Mouse (Mus musculus) embryonic fibroblast, embryonic 13.5 days (primary cell): Measurements from ENCODE around the gene Nek5. TPM values are rescaled to one million over a fixed set of nuclear protein-coding genes. Genes with fewer than 3 reads are reported as not detected.
"Not testable (repeated sequence)": the region's sequence is repeated elsewhere in the genome, so short reads cannot be mapped to it uniquely, and the experiment has no call there.

Experiments
- H3K27ac ChIP-seq: 2 replicates; pipeline ENCODE4 v1.5.1; 2012; ENCODE audit warnings: low read length, control low read depth, inconsistent platforms; ENCODE audit not compliant: insufficient read depth
- H3K4me1 ChIP-seq: 2 replicates; pipeline ENCODE4 v1.6.1; 2011; ENCODE audit warnings: low read length; ENCODE audit not compliant: control insufficient read depth, insufficient read depth
- H3K4me3 ChIP-seq: 2 replicates; pipeline ENCODE4 v1.5.1; 2011; ENCODE audit warnings: mild to moderate bottlenecking, control low read depth, low read length; ENCODE audit not compliant: insufficient read depth
- CTCF ChIP-seq: IDR thresholded peaks from 2 replicates; pipeline ENCODE4 v1.5.1; 2011; ENCODE audit warnings: mild to moderate bottlenecking, control low read depth, low read length, moderate library complexity, borderline replicate concordance; ENCODE audit not compliant: insufficient read depth
- POLR2A ChIP-seq: IDR thresholded peaks from 2 replicates; pipeline ENCODE4 v1.6.1; 2011; ENCODE audit warnings: low read depth, mild to moderate bottlenecking, control low read depth, low read length, moderate library complexity
- polyA plus RNA-seq: library from polyadenylated mRNA; stranded (reverse); fragments of >200 nt; gene quantifications from 2 replicates; pipeline ENCODE4 v1.2.4, GENCODE M21; 2011; ENCODE audit warnings: low read depth; ENCODE audit not compliant: missing spikeins, insufficient read length

Gene Nek5
- polyA plus RNA-seq, 1 experiment, result not detected

DNA sequence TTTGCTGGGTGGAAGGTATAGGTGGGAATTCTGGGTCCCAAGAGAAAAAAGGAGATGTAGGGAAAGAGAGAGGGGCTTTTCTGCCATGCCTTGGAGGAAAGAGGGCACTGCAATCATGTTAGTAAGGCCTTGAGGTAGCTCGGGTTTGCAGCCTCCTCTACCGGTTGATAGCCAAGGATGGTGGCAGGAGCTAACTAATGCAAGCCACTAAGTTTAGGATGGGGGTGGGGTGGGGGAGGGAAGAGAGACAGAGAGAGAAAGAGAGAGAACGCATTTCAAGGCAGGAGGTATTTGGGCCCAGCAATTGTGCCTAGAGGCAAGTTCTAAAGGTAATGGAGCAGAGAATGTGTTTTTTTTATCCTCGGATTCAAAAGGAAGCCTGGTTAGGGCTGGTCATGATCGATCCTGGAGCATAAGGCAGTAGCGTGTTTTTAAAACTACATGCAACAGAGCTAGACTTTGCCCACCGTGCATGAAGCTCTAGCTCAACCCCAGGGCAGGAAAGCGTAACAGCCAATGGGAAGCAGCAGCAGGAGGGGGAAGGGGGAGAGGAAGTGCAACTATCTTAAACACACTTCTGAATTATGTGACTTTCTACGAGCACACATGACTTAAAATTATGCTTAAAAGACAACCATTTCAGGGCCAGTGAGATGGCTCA lies 23.0 kb upstream of the Nek5 start:
- no peak overlapping the region for H3K4me3 ChIP-seq
- no peak for TF ChIP-seq CTCF
- TF ChIP-seq POLR2A, result no peak
- no peak overlapping the region for H3K27ac ChIP-seq
- no peaks in the 10 kb centered on the region for H3K4me1 ChIP-seq

- Histone ChIP-seq H3K4me3 (no peak overlapping the region), H3K4me1 (no peaks in the 10 kb centered on the region), H3K27ac (no peak overlapping the region)
- TF ChIP-seq POLR2A, result no peak
- TF ChIP-seq CTCF, result no peak
Observed at GRCm38 (mm10) chr8:22145831-22146230, 21.0 kb upstream of the Nek5 start.

DNA sequence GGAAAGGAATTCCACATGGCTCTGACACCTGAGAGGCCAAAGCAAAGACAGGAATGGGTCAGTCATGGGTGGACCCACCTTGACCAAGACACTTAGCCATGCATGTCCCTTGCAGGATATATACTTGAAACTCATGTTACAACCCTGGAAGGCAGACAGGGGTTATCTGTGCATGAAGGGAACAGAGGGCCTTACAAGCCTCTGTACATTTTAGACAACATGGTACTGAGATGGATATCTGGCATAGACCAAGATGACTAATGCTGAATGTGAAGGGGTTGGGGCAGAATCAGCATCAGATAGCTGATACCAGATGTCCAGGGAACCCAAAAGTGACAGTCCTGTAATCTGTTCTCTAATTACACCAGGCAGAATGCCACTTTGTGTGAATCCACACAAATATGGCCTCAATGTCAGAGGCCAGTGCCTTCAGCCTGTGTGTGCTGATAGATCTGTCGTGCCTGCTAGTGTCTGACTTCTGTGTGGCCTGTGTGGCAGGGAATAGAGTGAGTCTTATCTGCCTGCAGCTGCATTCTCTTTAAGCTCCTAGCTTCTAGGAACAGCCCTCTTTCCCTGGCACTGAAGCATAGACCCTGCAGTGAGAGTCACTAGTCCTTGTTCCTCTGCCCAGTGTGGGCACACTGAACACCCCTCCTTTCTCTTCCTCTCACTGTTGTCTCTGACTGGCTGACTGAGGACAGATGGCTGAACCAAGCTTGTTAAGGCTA lies 19.1 kb upstream of the Nek5 start:
- Histone ChIP-seq H3K4me1 (no peaks in the 10 kb centered on the region), H3K4me3 (no peak overlapping the region), H3K27ac (no peak overlapping the region)
- TF ChIP-seq POLR2A, result no peak
- no peak for TF ChIP-seq CTCF

GRCm38 (mm10) chr8:22142592-22142991 lies 17.7 kb upstream of the Nek5 start:
- Histone ChIP-seq H3K4me3 (no peak overlapping the region), H3K27ac (no peak overlapping the region), H3K4me1 (no peaks in the 10 kb centered on the region)
- TF ChIP-seq POLR2A, result no peak
- no peak for TF ChIP-seq CTCF

DNA sequence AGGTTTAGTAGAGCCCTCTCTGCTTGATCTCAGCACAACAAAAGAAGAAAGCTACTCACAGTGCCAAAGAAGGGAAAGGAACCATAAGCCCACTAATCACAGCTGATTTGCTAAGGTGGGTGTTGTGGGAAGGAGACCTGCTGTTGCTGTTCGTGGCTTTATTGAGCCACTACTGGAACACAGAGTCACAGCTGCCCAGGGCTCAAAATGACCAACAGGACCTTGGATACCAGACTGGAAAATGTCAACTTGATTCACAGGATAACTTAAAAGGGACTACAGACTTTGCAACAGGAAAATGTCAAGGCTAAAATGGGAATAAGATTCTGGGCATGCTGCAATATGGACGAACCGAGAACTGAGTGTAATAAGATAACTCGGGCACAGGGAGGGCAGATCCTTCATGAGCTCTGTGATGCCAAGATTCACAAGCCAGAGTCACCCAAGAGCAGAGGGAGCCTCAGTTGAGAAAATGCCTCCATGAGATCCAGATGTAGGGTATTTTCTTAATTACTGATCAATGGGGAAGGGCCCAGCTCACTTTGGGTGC lies 17.1 kb upstream of the Nek5 start:
- no peak overlapping the region for H3K4me3 ChIP-seq
- no peaks in the 10 kb centered on the region for H3K4me1 ChIP-seq
- TF ChIP-seq CTCF (no peak), POLR2A (no peak)
- H3K27ac ChIP-seq, result no peak overlapping the region

DNA sequence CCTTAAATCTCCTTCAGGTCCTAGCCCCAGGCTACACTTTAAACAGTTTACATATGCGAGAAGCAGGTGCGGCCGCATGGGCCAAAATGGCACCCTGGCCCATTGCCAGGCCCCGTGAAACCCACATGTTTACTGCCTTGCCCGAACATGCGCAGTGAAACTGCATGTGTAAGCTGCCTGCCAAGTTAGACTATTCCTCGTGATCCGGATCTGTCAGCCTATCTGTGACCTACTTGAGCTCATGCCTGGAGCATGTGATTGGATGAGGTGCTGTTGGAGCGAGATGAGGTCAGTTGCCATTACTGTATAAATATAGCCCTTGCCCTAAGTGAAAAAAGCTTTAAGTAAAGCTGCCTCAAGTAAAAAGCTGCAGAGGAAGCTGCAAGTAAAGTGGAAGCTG lies 11.6 kb upstream of the Nek5 start:
- not testable (repeated sequence) for H3K4me3 ChIP-seq, H3K27ac ChIP-seq, H3K4me1 ChIP-seq

GRCm38 (mm10) chr8:22134750-22135135 lies 9.9 kb upstream of the Nek5 start:
- H3K4me1 ChIP-seq, result no peaks in the 10 kb centered on the region
- H3K27ac ChIP-seq, result no peak overlapping the region
- TF ChIP-seq CTCF (no peak), POLR2A (no peak)
- no peak overlapping the region for H3K4me3 ChIP-seq

DNA sequence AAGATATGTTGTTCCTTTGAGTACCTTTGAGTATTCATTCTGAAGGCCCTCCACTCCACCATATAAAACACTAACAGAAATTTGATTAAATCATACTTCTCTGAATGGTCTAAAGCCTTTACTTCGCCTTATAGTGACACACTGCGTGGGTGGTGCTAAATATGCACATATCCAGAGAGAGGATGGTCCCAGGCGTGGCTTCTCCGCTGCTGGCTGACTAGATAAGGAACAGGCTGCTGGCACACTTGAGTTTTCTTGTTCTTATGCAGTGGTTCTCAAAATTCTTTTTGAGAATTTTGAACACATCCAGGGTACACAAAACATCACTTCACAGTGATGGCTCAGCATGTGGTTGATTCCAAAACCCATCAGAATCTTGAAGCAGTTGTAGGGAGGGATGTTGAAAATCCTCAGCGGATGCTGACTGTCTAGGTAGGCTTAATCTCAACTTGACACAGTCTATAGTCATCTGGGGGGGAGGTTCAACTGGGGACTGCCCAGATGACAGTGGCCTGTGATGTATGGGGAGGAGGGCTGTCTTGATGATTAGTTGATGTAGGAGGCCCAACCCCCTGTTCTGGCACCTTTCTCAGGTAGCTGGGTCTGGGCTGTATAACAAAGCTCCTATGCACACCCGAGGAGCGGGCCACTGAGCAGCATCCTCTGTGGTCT lies 9.4 kb upstream of the Nek5 start:
- H3K4me1 ChIP-seq, result no peaks in the 10 kb centered on the region
- H3K4me3 ChIP-seq, result no peak overlapping the region
- no peak for TF ChIP-seq CTCF
- TF ChIP-seq POLR2A, result no peak
- H3K27ac ChIP-seq, result no peak overlapping the region

GRCm38 (mm10) chr8:22132062-22132461 lies 7.2 kb upstream of the Nek5 start:
- Histone ChIP-seq H3K4me1 (no peaks in the 10 kb centered on the region), H3K27ac (no peak overlapping the region), H3K4me3 (no peak overlapping the region)
- no peak for TF ChIP-seq CTCF
- TF ChIP-seq POLR2A, result no peak

DNA sequence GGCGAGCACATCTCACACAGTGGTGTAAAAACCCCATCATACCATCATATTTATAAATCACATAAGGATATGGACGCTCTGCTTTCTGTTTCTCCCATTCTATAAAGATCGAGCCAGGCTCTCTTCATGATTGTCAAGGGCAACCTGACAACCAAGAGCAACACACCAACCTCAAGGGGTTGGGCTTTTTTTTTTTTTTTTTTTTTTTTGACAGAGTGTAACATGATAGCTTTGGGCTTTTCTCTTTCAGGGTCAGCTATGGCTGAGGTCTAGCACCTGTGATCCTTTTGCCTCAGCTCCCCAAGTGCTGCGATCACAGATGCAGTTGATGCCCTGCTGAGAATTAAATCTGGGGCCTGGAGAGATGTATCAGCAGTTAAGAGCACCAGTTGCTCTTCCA lies 17.8 kb downstream of the Nek5 start:
- H3K4me3 ChIP-seq, result no peak overlapping the region
- no peaks in the 10 kb centered on the region for H3K4me1 ChIP-seq
- no peak overlapping the region for H3K27ac ChIP-seq
- TF ChIP-seq CTCF (no peak), POLR2A (no peak)
